Mouse (Mus musculus) heart, postnatal 25 days (tissue): ENCODE results near the gene Susd2. TPM values are rescaled to one million over a fixed set of nuclear protein-coding genes. Genes with fewer than 3 reads are reported as not detected.

Source experiments
- DNase-seq: peaks from one replicate; pipeline ENCODE4 v3.0.0; 2022; ENCODE audit warnings: low spot score
- intact Hi-C: fragments of 180-260 bp; cut with DNase I; formaldehyde crosslinking; loops from one replicate; pipeline ENCODE4 v1.15.1; 2025
- total RNA-seq, 2 experiments: library from RNA; stranded (reverse); gene quantifications; 2 replicates each; pipeline ENCODE4 v1.2.3; 2021

Gene Susd2
- total RNA-seq, result 1 to 10 TPM; 1.6 to 2.0 TPM

- DNase-seq, result no peak
- intact Hi-C loops, result no loop called here
Measured at GRCm38 (mm10) chr10:75643741-75644343, at the start of gene Susd2. Gene Susd2, minus strand, starts transcription at chr10:75644008.

GRCm38 (mm10) chr10:75688598-75688997 is 44.8 kb upstream of the Susd2 start:
- no peak for DNase-seq
- intact Hi-C loops, result no loop called here

- intact Hi-C loops, result no loop called here
- DNase-seq, result no peak
Measured at GRCm38 (mm10) chr10:75686724-75687123, 42.9 kb upstream of the Susd2 start.

- intact Hi-C loops, result no loop called here
- no peak for DNase-seq
Measured at GRCm38 (mm10) chr10:75684035-75685004, 40.5 kb upstream of the Susd2 start.

GRCm38 (mm10) chr10:75680574-75681001 is 36.8 kb upstream of the Susd2 start:
- intact Hi-C loops, result no loop called here

GRCm38 (mm10) chr10:75679204-75679603 is 35.4 kb upstream of the Susd2 start:
- DNase-seq, result no peak
- intact Hi-C loops, result no loop called here

More at GRCm38 (mm10) chr10:75680574-75681001, 36.8 kb upstream of the Susd2 start:
- DNase-seq, result no peak

GRCm38 (mm10) chr10:75677989-75678388 is 34.2 kb upstream of the Susd2 start:
- intact Hi-C loops, result no loop called here
- no peak for DNase-seq

GRCm38 (mm10) chr10:75677571-75677970 is 33.8 kb upstream of the Susd2 start:
- DNase-seq, result no peak
- intact Hi-C loops, result no loop called here

GRCm38 (mm10) chr10:75676819-75677565 is 33.2 kb upstream of the Susd2 start:
- DNase-seq, result peak; percentile 27
- intact Hi-C loops, result no loop called here

- intact Hi-C loops, result no loop called here
Measured at GRCm38 (mm10) chr10:75676286-75676685, 32.5 kb upstream of the Susd2 start.

GRCm38 (mm10) chr10:75675594-75675993 is 31.8 kb upstream of the Susd2 start:
- DNase-seq, result no peak
- intact Hi-C loops, result no loop called here

More at GRCm38 (mm10) chr10:75676286-75676685, 32.5 kb upstream of the Susd2 start:
- no peak for DNase-seq

- intact Hi-C loops, result loop anchor here (5.0 kb wide), 1 partner anchor 32 kb away; no protein-coding TSS in a partner anchor
- DNase-seq, result no peak
Measured at GRCm38 (mm10) chr10:75669936-75670335, 26.1 kb upstream of the Susd2 start.

- peak; percentile 61 for DNase-seq
- intact Hi-C loops, result loop anchor here (5.0 kb wide), 1 partner anchor 34 kb away; no protein-coding TSS in a partner anchor
Measured at GRCm38 (mm10) chr10:75667911-75668270, 24.1 kb upstream of the Susd2 start.

- intact Hi-C loops, result loop anchor here (5.0 kb wide), 1 partner anchor 35 kb away; no protein-coding TSS in a partner anchor
- DNase-seq, result peak; percentile 73
Measured at GRCm38 (mm10) chr10:75667115-75667910, 23.5 kb upstream of the Susd2 start.

- DNase-seq, result no peak
- intact Hi-C loops, result loop anchor here (5.0 kb wide), 1 partner anchor 36 kb away; no protein-coding TSS in a partner anchor
Measured at GRCm38 (mm10) chr10:75666451-75667030, 22.7 kb upstream of the Susd2 start.

GRCm38 (mm10) chr10:75664673-75665270 is 21.0 kb upstream of the Susd2 start:
- intact Hi-C loops, result loop anchor here (5.0 kb wide), 1 partner anchor 38 kb away; no protein-coding TSS in a partner anchor
- DNase-seq, result no peak

- no peak for DNase-seq
- intact Hi-C loops, result no loop called here
Measured at GRCm38 (mm10) chr10:75662575-75662974, 18.8 kb upstream of the Susd2 start.

GRCm38 (mm10) chr10:75661876-75662275 is 18.1 kb upstream of the Susd2 start:
- intact Hi-C loops, result no loop called here
- DNase-seq, result no peak
